Mouse (Mus musculus) erythroblast, embryonic 14.5 days (primary cell): ENCODE results near the gene Arfgap3.

Experiments
- GATA1 ChIP-seq: IDR thresholded peaks from 2 replicates; pipeline ENCODE4 v1.6.1; 2012; ENCODE audit warnings: low read length, inconsistent platforms, mixed read lengths
- TAL1 ChIP-seq: IDR thresholded peaks from 3 replicates; pipeline ENCODE4 v1.6.1; 2012; ENCODE audit warnings: low read length, inconsistent platforms, mixed read lengths

DNA sequence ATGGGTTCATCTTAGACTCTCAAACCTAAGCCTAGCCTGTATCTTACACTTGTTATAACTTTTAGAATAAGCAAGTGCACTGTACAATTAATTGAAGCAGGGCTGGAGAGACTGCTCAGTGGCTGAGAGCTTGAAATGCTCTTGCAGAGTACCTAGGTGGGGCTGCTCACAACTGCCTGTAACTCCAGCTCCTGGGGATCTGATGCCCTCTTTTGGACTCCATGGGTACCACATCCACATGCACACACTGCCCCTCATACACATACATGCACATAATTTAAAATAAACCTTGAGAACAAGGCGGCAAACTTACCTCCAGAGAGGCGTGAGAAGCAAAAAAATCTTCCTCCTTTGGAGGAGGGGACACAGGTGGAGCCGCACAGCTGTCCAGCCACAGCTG is 17.7 kb downstream of the Arfgap3 start:
- TF ChIP-seq GATA1 (no peak), TAL1 (no peak)
